Mouse (Mus musculus): Measurements from ENCODE around the gene Osbpl8. TPM values are rescaled to one million over a fixed set of nuclear protein-coding genes. Genes with fewer than 3 reads are reported as not detected.
A peak's percentile ranks its signal among the peaks of the same experiment; 100 is the strongest.

The Osbpl8 gene
- polyA plus RNA-seq, 1 experiment, result 30.1 TPM

DNA sequence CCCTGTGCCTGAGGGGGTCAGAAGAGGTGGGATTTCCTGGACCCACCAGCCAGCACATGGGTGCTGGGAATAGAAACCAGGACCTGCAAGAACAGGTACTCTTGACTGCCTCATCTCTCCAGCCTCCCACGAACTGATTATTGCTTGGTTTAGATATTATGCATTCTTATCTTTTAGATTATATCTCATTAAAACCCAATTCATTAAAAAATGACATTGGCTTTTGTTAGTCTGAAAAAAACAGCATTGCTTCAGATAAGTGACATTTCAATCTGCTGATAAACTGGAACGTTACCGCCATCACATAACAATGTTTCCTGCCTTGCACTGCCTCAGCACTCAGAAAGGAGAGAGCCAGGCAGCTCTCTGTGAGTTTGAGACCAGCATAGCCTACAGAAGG is 1.5 kb upstream of the Osbpl8 start:
- TF ChIP-seq POLR2A (IDR thresholded peaks at IDR 0.05; ENCODE audit: extremely low read depth, insufficient read depth, low read length) (no peak), CTCF (IDR thresholded peaks at IDR 0.05; ENCODE audit: extremely low read depth, insufficient read depth, low read length) (no peak)
- Histone ChIP-seq H3K27ac (ENCODE audit: insufficient read depth, low read length) (no peak overlapping the region), H3K4me3 (ENCODE audit: insufficient read depth, low read length) (no peak overlapping the region), H3K4me1 (ENCODE audit: control insufficient read depth, insufficient read depth, low read length) (no peaks in the 10 kb centered on the region)

- Histone ChIP-seq H3K27ac (ENCODE audit: insufficient read depth, low read length) (peak overlapping the region; percentile 69), H3K4me3 (ENCODE audit: insufficient read depth, low read length) (peak overlapping the region; percentile 96; the same call in 1 of the 2 replicates), H3K4me1 (ENCODE audit: control insufficient read depth, insufficient read depth, low read length) (no peaks in the 10 kb centered on the region)
- TF ChIP-seq POLR2A (IDR thresholded peaks at IDR 0.05; ENCODE audit: extremely low read depth, insufficient read depth, low read length) (no peak), CTCF (IDR thresholded peaks at IDR 0.05; ENCODE audit: extremely low read depth, insufficient read depth, low read length) (no peak)
These were observed 831 bp upstream of the Osbpl8 start for GRCm38 (mm10) chr10:111163601-111164240.

DNA sequence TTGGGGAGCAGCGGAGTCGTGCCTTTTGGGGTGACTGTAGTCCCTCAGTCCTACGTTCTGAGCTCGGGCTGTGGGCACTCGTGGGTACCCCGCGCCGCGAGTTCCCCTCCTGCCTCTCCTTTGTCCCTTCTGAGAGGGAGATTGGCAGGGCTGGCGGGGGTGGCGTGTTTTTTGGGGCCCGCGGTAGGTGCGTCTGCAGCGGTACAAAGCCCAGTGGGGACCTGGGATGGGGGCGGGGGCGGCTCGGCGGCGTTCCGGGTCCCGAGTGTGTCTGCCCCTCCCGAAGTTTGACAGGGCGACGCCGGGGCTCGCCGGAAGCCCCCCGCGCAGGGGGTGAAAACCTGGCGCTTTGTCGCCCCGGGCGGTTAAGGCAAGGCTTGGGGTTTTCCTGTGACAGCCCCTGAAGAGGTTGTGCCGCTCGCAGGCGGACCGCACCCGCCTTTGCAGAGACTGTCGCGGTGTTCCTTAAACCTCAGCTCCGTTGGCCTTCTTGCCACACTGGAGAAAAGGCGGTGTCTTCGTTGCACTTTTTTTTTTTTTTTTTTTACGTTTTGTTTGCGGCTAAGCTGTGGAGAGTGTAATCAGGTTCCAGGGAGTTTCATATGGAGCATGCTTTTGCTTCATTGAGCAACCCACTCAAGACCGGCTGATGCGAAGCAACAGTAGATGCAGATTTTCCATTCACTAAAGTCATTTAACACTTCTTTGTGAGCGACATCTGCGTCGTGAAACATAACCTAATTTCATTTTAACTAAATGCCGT is 848 bp downstream of the Osbpl8 start:
- Histone ChIP-seq H3K4me1 (ENCODE audit: control insufficient read depth, insufficient read depth, low read length) (no peaks in the 10 kb centered on the region), H3K27ac (ENCODE audit: insufficient read depth, low read length) (peak overlapping the region; percentile 90), H3K4me3 (ENCODE audit: insufficient read depth, low read length) (peak overlapping the region; percentile 96)
- no peak for TF ChIP-seq POLR2A (IDR thresholded peaks at IDR 0.05; ENCODE audit: extremely low read depth, insufficient read depth, low read length)

DNA sequence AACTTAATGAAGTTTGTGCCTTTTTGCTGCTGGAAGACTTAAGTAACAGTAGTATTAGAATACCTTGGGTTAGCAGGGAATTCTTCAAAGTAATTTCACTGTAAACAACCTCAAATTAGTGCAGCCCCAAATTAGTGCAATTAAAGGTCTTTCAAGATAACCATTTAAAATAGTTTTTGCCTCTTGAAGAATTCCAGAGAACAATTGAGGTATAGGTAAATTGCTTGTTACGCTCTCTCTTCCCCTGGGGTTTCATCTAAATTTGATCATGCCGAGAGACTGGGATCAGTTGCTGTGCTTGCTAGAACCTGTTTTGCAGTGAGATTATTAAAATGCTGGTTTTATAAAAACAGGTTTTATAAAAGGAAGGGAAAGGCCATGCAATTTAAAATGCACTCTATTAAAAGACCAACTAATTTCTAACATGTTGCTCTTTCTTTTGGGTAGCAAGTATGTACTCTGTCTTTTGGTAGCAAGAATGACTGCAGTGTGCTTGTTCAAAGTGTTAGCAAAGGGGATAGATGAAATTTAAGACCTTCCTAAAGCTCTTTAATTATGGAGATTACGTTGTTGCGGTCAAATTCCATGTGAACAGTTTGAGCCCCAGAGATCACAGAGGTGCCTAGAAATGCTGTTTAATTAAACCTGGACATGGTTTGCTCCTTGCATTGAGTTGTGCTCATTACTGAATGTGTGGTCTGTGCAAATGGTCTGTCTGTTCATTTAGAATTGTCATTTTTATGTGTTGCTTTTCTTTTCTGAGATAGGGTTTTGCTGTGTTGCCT is 1.7 kb downstream of the Osbpl8 start:
- H3K27ac ChIP-seq (ENCODE audit: insufficient read depth, low read length), result no peak overlapping the region
- TF ChIP-seq CTCF (IDR thresholded peaks at IDR 0.05; ENCODE audit: extremely low read depth, insufficient read depth, low read length) (no peak), POLR2A (IDR thresholded peaks at IDR 0.05; ENCODE audit: extremely low read depth, insufficient read depth, low read length) (no peak)
- no peaks in the 10 kb centered on the region; the same call in 1 of the 2 replicates for H3K4me1 ChIP-seq (ENCODE audit: control insufficient read depth, insufficient read depth, low read length)
- H3K4me3 ChIP-seq (ENCODE audit: insufficient read depth, low read length), result peak overlapping the region; percentile 96; the same call in 1 of the 2 replicates

- Histone ChIP-seq H3K27ac (ENCODE audit: insufficient read depth, low read length) (no peak overlapping the region), H3K4me1 (ENCODE audit: control insufficient read depth, insufficient read depth, low read length) (no peaks in the 10 kb centered on the region; the same call in 1 of the 2 replicates), H3K4me3 (ENCODE audit: insufficient read depth, low read length) (peak overlapping the region; percentile 96; the same call in 1 of the 2 replicates)
- TF ChIP-seq CTCF (IDR thresholded peaks at IDR 0.05; ENCODE audit: extremely low read depth, insufficient read depth, low read length) (no peak), POLR2A (IDR thresholded peaks at IDR 0.05; ENCODE audit: extremely low read depth, insufficient read depth, low read length) (no peak)
These were observed 2.9 kb downstream of the Osbpl8 start for GRCm38 (mm10) chr10:111167444-111167843.

DNA sequence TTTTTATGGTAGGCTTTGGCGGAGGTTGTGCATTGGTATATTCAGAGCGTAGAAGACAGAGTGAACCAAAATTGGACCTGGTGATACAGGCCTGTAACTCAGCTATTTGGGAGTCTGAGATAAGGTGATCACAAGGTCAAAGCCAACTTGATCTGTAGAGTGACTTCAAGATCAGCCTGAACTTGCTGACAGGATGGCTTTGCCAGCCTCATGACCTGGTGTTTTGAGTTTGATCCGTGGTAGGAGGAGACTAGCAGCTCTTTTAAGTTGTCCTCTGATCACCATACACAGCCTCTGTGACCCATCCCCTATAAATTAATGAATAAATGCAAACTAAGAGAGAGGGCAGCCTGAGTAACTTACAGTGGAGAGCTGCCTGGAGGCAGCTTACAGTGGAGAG is 3.8 kb downstream of the Osbpl8 start:
- Histone ChIP-seq H3K27ac (ENCODE audit: insufficient read depth, low read length) (no peak overlapping the region), H3K4me3 (ENCODE audit: insufficient read depth, low read length) (no peak overlapping the region), H3K4me1 (ENCODE audit: control insufficient read depth, insufficient read depth, low read length) (no peaks in the 10 kb centered on the region; the same call in 1 of the 2 replicates)
- TF ChIP-seq POLR2A (IDR thresholded peaks at IDR 0.05; ENCODE audit: extremely low read depth, insufficient read depth, low read length) (no peak), CTCF (IDR thresholded peaks at IDR 0.05; ENCODE audit: extremely low read depth, insufficient read depth, low read length) (no peak)

- Histone ChIP-seq H3K4me3 (ENCODE audit: insufficient read depth, low read length) (no peak overlapping the region), H3K4me1 (ENCODE audit: control insufficient read depth, insufficient read depth, low read length) (peaks cover 2% of the 10 kb centered on the region; the same call in 1 of the 2 replicates), H3K27ac (ENCODE audit: insufficient read depth, low read length) (no peak overlapping the region)
- TF ChIP-seq CTCF (IDR thresholded peaks at IDR 0.05; ENCODE audit: extremely low read depth, insufficient read depth, low read length), result no peak
- no peak for TF ChIP-seq POLR2A (IDR thresholded peaks at IDR 0.05; ENCODE audit: extremely low read depth, insufficient read depth, low read length)
These were observed 6.8 kb downstream of the Osbpl8 start for GRCm38 (mm10) chr10:111171246-111171934.

DNA sequence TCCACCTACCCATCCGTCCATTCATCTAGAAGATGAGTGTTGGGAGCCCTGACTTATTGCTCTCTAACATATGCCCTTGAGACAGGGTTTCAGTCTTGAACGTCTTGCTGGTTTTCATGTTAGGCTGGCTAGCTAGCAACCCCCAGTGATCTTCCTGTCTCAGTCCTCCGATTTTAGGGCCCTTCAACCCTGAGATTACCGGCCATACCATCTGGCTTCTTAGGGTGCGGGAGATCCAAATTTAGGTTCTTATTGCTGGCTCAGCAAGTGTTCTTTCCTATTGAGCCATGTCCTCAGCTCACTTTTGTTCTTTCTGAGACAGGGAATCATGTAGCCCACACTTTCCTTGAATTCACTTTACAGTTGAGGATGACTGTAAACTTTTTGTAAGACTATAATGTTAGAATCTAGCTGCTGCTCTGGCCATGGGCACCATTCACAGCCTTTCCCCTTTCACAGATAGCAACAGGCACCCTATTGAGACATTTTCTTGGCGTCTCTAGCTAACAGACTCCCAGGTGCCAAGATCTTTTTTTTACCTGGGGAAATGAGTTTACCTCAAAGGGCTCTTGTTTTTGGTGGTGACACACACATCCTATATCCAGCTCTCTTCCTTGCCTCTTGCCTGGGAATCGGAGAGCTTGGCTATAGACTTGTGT is 9.2 kb downstream of the Osbpl8 start:
- peaks cover 5% of the 10 kb centered on the region for H3K4me1 ChIP-seq (ENCODE audit: control insufficient read depth, insufficient read depth, low read length)
- H3K4me3 ChIP-seq (ENCODE audit: insufficient read depth, low read length), result no peak overlapping the region
- peak overlapping the region; percentile 21; the same call in 1 of the 2 replicates for H3K27ac ChIP-seq (ENCODE audit: insufficient read depth, low read length)
- TF ChIP-seq CTCF (IDR thresholded peaks at IDR 0.05; ENCODE audit: extremely low read depth, insufficient read depth, low read length) (no peak), POLR2A (IDR thresholded peaks at IDR 0.05; ENCODE audit: extremely low read depth, insufficient read depth, low read length) (no peak)

Measured in cortical plate, adult 2 months (tissue).